39 mouse cellular contexts compared by ENCODE assay signal in genomic region chr7:102486105-102486504, GRCm38 (mm10). TPM values are rescaled to one million over a fixed set of nuclear protein-coding genes. Genes with fewer than 3 reads are reported as not detected.
DNase-seq lines count a peak whose midpoint lies in the region; ATAC-seq and TF ChIP-seq lines count a peak whose summit lies in the region.
"Had no signal": no experiment of that assay in that cellular context is flagged by ENCODE, and none has a peak within 500 bp of the region (broad histone marks: within the 10 kb centered on the region; RNA-seq: fewer than 3 reads in every experiment).

No protein-coding gene starts in this region.

- no peaks in the 10 kb centered on the region for H3K4me1 ChIP-seq in embryonic facial prominence, embryonic 13.5 days
- no peaks in the 10 kb centered on the region for H3K4me1 ChIP-seq in embryonic facial prominence, embryonic 10.5 days
- peaks cover 46% of the 10 kb centered on the region for H3K4me1 ChIP-seq in G1E (ENCODE audit: insufficient read depth, low read depth, low read length)
- H3K4me1 ChIP-seq in liver, embryonic 11.5 days (replicated peaks; ENCODE audit: control insufficient read depth, insufficient read depth, low read length), result peaks cover 12% of the 10 kb centered on the region
- peaks cover 11% of the 10 kb centered on the region for H3K4me1 ChIP-seq in liver, embryonic 16.5 days (ENCODE audit: control insufficient read depth, low read depth, low read length)
- H3K4me1 ChIP-seq: forebrain, embryonic 13.5 days; midbrain, embryonic 10.5 days; midbrain, embryonic 15.5 days; neural tube, embryonic 15.5 days had no signal

- H3K27ac ChIP-seq in embryonic facial prominence, embryonic 13.5 days, result no peak overlapping the region
- no peak overlapping the region for H3K27ac ChIP-seq in embryonic facial prominence, embryonic 10.5 days (replicated peaks)
- H3K27ac ChIP-seq in liver, embryonic 11.5 days (ENCODE audit: low read depth, low read length), result no peak overlapping the region
- H3K27ac ChIP-seq in liver, embryonic 16.5 days (ENCODE audit: low read length), result no peak overlapping the region
- H3K27ac ChIP-seq: forebrain, embryonic 13.5 days; hindbrain, embryonic 14.5 days; midbrain, embryonic 10.5 days; midbrain, embryonic 15.5 days; neural tube, embryonic 15.5 days had no signal

- 0 out of 2 replicates have a peak, but pooled peaks have one; percentile 43 for ATAC-seq in embryonic facial prominence, embryonic 13.5 days (ENCODE audit: insufficient number of reproducible peaks, insufficient read depth, low FRiP score, low TSS enrichment, low read depth)
- ATAC-seq in G1E (ENCODE audit: extremely low read depth, insufficient number of reproducible peaks, low FRiP score, poor library complexity, severe bottlenecking), result peak; percentile 54
- ATAC-seq in liver, embryonic 11.5 days (replicated peaks; ENCODE audit: low FRiP score), result peak; percentile 84
- peak; percentile 70 for ATAC-seq in liver, embryonic 16.5 days (ENCODE audit: low read depth)
- ATAC-seq: forebrain, embryonic 13.5 days; midbrain, embryonic 15.5 days had no signal

- DNase-seq in embryonic facial prominence, embryonic 10.5 days (ENCODE audit: low spot score), result no peak
- no peak for DNase-seq in G1E (ENCODE audit: low spot score)
- no peak for DNase-seq in liver, embryonic 11.5 days (ENCODE audit: low spot score)
- no peak for DNase-seq in urinary bladder, postnatal 25 days (ENCODE audit: low spot score)
- no peak for DNase-seq in left cerebral cortex, postnatal 14 days (ENCODE audit: low spot score in 2 of 2)
- DNase-seq in gastrocnemius, postnatal 25 days, result no peak
- DNase-seq: adrenal gland, postnatal 14 days; cerebellum, adult 11-12 months; cerebellum, postnatal 10 days; gastrocnemius, postnatal 14 days; heart, adult 18-20 months; heart, postnatal 4 days; kidney, adult 11 months; kidney, postnatal 14 days; lung, postnatal 36 days; retina, postnatal 1 day; right cerebral cortex, postnatal 14 days; thymus, postnatal 14 days had no signal

- no peak for TF ChIP-seq CTCF in G1E (IDR thresholded peaks at IDR 0.05; ENCODE audit: low read depth, low read length)

- no peaks in the 10 kb centered on the region for H3K36me3 ChIP-seq in embryonic facial prominence, embryonic 13.5 days
- H3K36me3 ChIP-seq in embryonic facial prominence, embryonic 10.5 days (replicated peaks), result no peaks in the 10 kb centered on the region
- H3K36me3 ChIP-seq in G1E (replicated peaks), result no peaks in the 10 kb centered on the region
- H3K36me3 ChIP-seq in liver, embryonic 11.5 days (ENCODE audit: control insufficient read depth, insufficient read depth, low read length), result no peaks in the 10 kb centered on the region
- no peaks in the 10 kb centered on the region for H3K36me3 ChIP-seq in liver, embryonic 16.5 days (ENCODE audit: control insufficient read depth, insufficient read depth)
- H3K36me3 ChIP-seq: heart, embryonic 12.5 days; midbrain, embryonic 10.5 days; midbrain, embryonic 15.5 days; neural tube, embryonic 15.5 days had no signal

- H3K27me3 ChIP-seq in embryonic facial prominence, embryonic 13.5 days, result no peaks in the 10 kb centered on the region
- no peaks in the 10 kb centered on the region for H3K27me3 ChIP-seq in embryonic facial prominence, embryonic 10.5 days (replicated peaks; ENCODE audit: low read depth, poor library complexity, severe bottlenecking)
- peaks cover 14% of the 10 kb centered on the region for H3K27me3 ChIP-seq in G1E (ENCODE audit: insufficient read depth, low read length)
- H3K27me3 ChIP-seq in liver, embryonic 11.5 days (replicated peaks; ENCODE audit: control insufficient read depth, insufficient read depth, low read length), result no peaks in the 10 kb centered on the region
- H3K27me3 ChIP-seq in liver, embryonic 16.5 days (ENCODE audit: control insufficient read depth, insufficient read depth, low read depth, low read length), result no peaks in the 10 kb centered on the region
- H3K27me3 ChIP-seq: CH12.LX; forebrain, embryonic 13.5 days; heart, embryonic 12.5 days; midbrain, embryonic 15.5 days; neural tube, embryonic 15.5 days had no signal

- no peak overlapping the region for H3K9ac ChIP-seq in embryonic facial prominence, embryonic 13.5 days
- no peak overlapping the region for H3K9ac ChIP-seq in liver, embryonic 11.5 days (ENCODE audit: low read depth, low read length)
- no peak overlapping the region for H3K9ac ChIP-seq in liver, embryonic 16.5 days (ENCODE audit: low read depth, low read length)
- H3K9ac ChIP-seq: forebrain, embryonic 13.5 days; heart, embryonic 12.5 days; hindbrain, embryonic 14.5 days; midbrain, embryonic 15.5 days; neural tube, embryonic 15.5 days had no signal

- no peaks in the 10 kb centered on the region for H3K9me3 ChIP-seq in embryonic facial prominence, embryonic 13.5 days
- no peaks in the 10 kb centered on the region for H3K9me3 ChIP-seq in embryonic facial prominence, embryonic 10.5 days
- no peaks in the 10 kb centered on the region for H3K9me3 ChIP-seq in G1E (replicated peaks)
- no peaks in the 10 kb centered on the region for H3K9me3 ChIP-seq in liver, embryonic 11.5 days (ENCODE audit: control insufficient read depth, low read length)
- no peaks in the 10 kb centered on the region for H3K9me3 ChIP-seq in liver, embryonic 16.5 days (replicated peaks; ENCODE audit: control insufficient read depth, low read length)
- H3K9me3 ChIP-seq: forebrain, embryonic 13.5 days; heart, embryonic 12.5 days; midbrain, embryonic 10.5 days; midbrain, embryonic 15.5 days; neural tube, embryonic 15.5 days had no signal

- H3K4me3 ChIP-seq in embryonic facial prominence, embryonic 13.5 days, result no peak overlapping the region
- no peak overlapping the region for H3K4me3 ChIP-seq in embryonic facial prominence, embryonic 10.5 days
- H3K4me3 ChIP-seq in G1E (ENCODE audit: low read depth, low read length), result no peak overlapping the region; the same call in 1 of the 2 replicates
- H3K4me3 ChIP-seq in liver, embryonic 11.5 days (ENCODE audit: low read depth, low read length), result no peak overlapping the region
- no peak overlapping the region for H3K4me3 ChIP-seq in liver, embryonic 16.5 days (ENCODE audit: low read depth, low read length)
- H3K4me3 ChIP-seq: forebrain, embryonic 13.5 days; heart, embryonic 12.5 days; midbrain, embryonic 10.5 days; midbrain, embryonic 15.5 days; neural tube, embryonic 15.5 days had no signal

- WGBS in embryonic facial prominence, embryonic 13.5 days, result 72% methylated on average over 1 of the region's 1 CpGs
- WGBS in embryonic facial prominence, embryonic 10.5 days, result 74% methylated on average over 1 of the region's 1 CpGs
- WGBS in liver, embryonic 11.5 days, result 24% methylated on average over 1 of the region's 1 CpGs
- 12% methylated on average over 1 of the region's 1 CpGs for WGBS in liver, embryonic 16.5 days (ENCODE audit: insufficient replicate concordance)

- intact Hi-C loops in left cerebral cortex, postnatal 14 days (cut with DNase I), result no loop called here

- H3K4me2 ChIP-seq in embryonic facial prominence, embryonic 13.5 days, result no peak overlapping the region
- no peak overlapping the region; the same call in 1 of the 2 replicates for H3K4me2 ChIP-seq in liver, embryonic 11.5 days
- no peak overlapping the region for H3K4me2 ChIP-seq in liver, embryonic 16.5 days (ENCODE audit: low read depth, low read length)
- H3K4me2 ChIP-seq: forebrain, embryonic 13.5 days; heart, embryonic 12.5 days; hindbrain, embryonic 14.5 days; midbrain, embryonic 15.5 days; neural tube, embryonic 15.5 days had no signal

RNA-seq across cellular contexts. Expression of gene Olfr544, which starts 2.0 kb away (rescaled TPM):
- polyA plus RNA-seq in embryonic facial prominence, embryonic 13.5 days (2015; fragmentation: Nextera tagmentation; extraction: Ambion mirVana), result 0.10 and 0.20 TPM in 2 replicates
- 0.10 and 0.13 TPM in 2 replicates for polyA plus RNA-seq in embryonic facial prominence, embryonic 10.5 days (2016; fragmentation: Nextera tagmentation; extraction: Ambion mirVana)
- total RNA-seq in G1E (2014; fragmentation: Nextera tagmentation) (not detected in 2 replicates), G1E (2017) (0.12 TPM in 1 of 2 replicates, not detected in the other)
- polyA plus RNA-seq in G1E (2012), result not detected in 2 replicates
- polyA plus RNA-seq in liver, embryonic 11.5 days (2014; fragmentation: Nextera tagmentation; extraction: Ambion mirVana), result 0.05 and 0.12 TPM in 2 replicates
- polyA plus RNA-seq in liver, embryonic 16.5 days (2015; fragmentation: Nextera tagmentation; extraction: Ambion mirVana), result 0.05 and 0.08 TPM in 2 replicates
- total RNA-seq in left cerebral cortex, postnatal 14 days (2021), result not detected
- total RNA-seq in gastrocnemius, postnatal 25 days (2021), result not detected
- total RNA-seq: adrenal gland, postnatal 14 days; CH12.LX; ES-E14; gastrocnemius, postnatal 14 days; heart, adult 18-20 months; heart, postnatal 4 days; layer of hippocampus, adult 18-20 months; layer of hippocampus, postnatal 25 days; liver, adult 2 months had no signal
- polyA plus RNA-seq: cortical plate, adult 2 months; heart, postnatal 0 days; kidney, embryonic 14.5 days; liver, adult 2 months; small intestine, adult 2 months; stomach, embryonic 14.5 days had no signal

RNA-seq across cellular contexts. Expression of gene Olfr543, which starts 4.6 kb away (rescaled TPM):
- 0.32 and 0.36 TPM in 2 replicates for polyA plus RNA-seq in embryonic facial prominence, embryonic 13.5 days (2015; fragmentation: Nextera tagmentation; extraction: Ambion mirVana)
- polyA plus RNA-seq in embryonic facial prominence, embryonic 10.5 days (2016; fragmentation: Nextera tagmentation; extraction: Ambion mirVana), result 0.55 and 0.58 TPM in 2 replicates
- total RNA-seq in G1E (2014; fragmentation: Nextera tagmentation), result not detected in 2 replicates
- 0.27 TPM in 1 of 2 replicates, not detected in the other for total RNA-seq in G1E (2017)
- not detected in 2 replicates for polyA plus RNA-seq in G1E (2012)
- polyA plus RNA-seq in liver, embryonic 11.5 days (2014; fragmentation: Nextera tagmentation; extraction: Ambion mirVana), result 0.40 and 0.47 TPM in 2 replicates
- 0.30 and 0.43 TPM in 2 replicates for polyA plus RNA-seq in liver, embryonic 16.5 days (2015; fragmentation: Nextera tagmentation; extraction: Ambion mirVana)
- not detected for total RNA-seq in left cerebral cortex, postnatal 14 days (2021)
- total RNA-seq in gastrocnemius, postnatal 25 days (2021), result not detected
- total RNA-seq: adrenal gland, postnatal 14 days; CH12.LX; gastrocnemius, postnatal 14 days; heart, adult 18-20 months; heart, postnatal 4 days; layer of hippocampus, adult 18-20 months; layer of hippocampus, postnatal 25 days; liver, adult 2 months had no signal
- polyA plus RNA-seq: cortical plate, adult 2 months; heart, postnatal 0 days; liver, adult 2 months; small intestine, adult 2 months had no signal

RNA-seq across cellular contexts. Expression of gene Olfr545, which starts 13.3 kb away (rescaled TPM):
- 0.18 TPM in 1 of 2 replicates, not detected in the other for polyA plus RNA-seq in embryonic facial prominence, embryonic 13.5 days (2015; fragmentation: Nextera tagmentation; extraction: Ambion mirVana)
- polyA plus RNA-seq in embryonic facial prominence, embryonic 10.5 days (2016; fragmentation: Nextera tagmentation; extraction: Ambion mirVana), result 0.05 and 0.24 TPM in 2 replicates
- total RNA-seq in G1E (2014; fragmentation: Nextera tagmentation) (not detected in 2 replicates), G1E (2017) (0.05 TPM in 1 of 2 replicates, not detected in the other)
- polyA plus RNA-seq in G1E (2012), result not detected in 2 replicates
- polyA plus RNA-seq in liver, embryonic 11.5 days (2014; fragmentation: Nextera tagmentation; extraction: Ambion mirVana), result 0.04 and 0.10 TPM in 2 replicates
- not detected in 2 replicates for polyA plus RNA-seq in liver, embryonic 16.5 days (2015; fragmentation: Nextera tagmentation; extraction: Ambion mirVana)
- total RNA-seq in left cerebral cortex, postnatal 14 days (2021), result not detected
- not detected for total RNA-seq in gastrocnemius, postnatal 25 days (2021)
- total RNA-seq: adrenal gland, postnatal 14 days; CH12.LX; ES-E14; gastrocnemius, postnatal 14 days; heart, adult 18-20 months; heart, postnatal 4 days; layer of hippocampus, adult 18-20 months; layer of hippocampus, postnatal 25 days; liver, adult 2 months had no signal
- polyA plus RNA-seq: C2C12; cortical plate, adult 2 months; heart, embryonic 12.5 days; heart, postnatal 0 days; kidney, embryonic 14.5 days; liver, adult 2 months; lung, embryonic 16.5 days; small intestine, adult 2 months had no signal

RNA-seq across cellular contexts. Expression of gene Rrm1, which starts 44.6 kb away (rescaled TPM):
- 148 and 154 TPM in 2 replicates for polyA plus RNA-seq in embryonic facial prominence, embryonic 13.5 days (2015; fragmentation: Nextera tagmentation; extraction: Ambion mirVana)
- 267 and 280 TPM in 2 replicates for polyA plus RNA-seq in embryonic facial prominence, embryonic 10.5 days (2016; fragmentation: Nextera tagmentation; extraction: Ambion mirVana)
- total RNA-seq in G1E (2014; fragmentation: Nextera tagmentation) (264 and 285 TPM in 2 replicates), G1E (2017) (524 and 591 TPM in 2 replicates)
- polyA plus RNA-seq in G1E (2012), result 64.3 and 131 TPM in 2 replicates
- 284 and 324 TPM in 2 replicates for polyA plus RNA-seq in liver, embryonic 11.5 days (2014; fragmentation: Nextera tagmentation; extraction: Ambion mirVana)
- 153 and 174 TPM in 2 replicates for polyA plus RNA-seq in liver, embryonic 16.5 days (2015; fragmentation: Nextera tagmentation; extraction: Ambion mirVana)
- total RNA-seq in left cerebral cortex, postnatal 14 days (2021), result 10 to 100 TPM; 11.4 TPM
- 10 to 100 TPM; 12.1 to 12.6 TPM for total RNA-seq in gastrocnemius, postnatal 25 days (2021)

RNA-seq across cellular contexts. Expression of gene Olfr547, which starts 48.4 kb away (rescaled TPM):
- not detected in 2 replicates for polyA plus RNA-seq in embryonic facial prominence, embryonic 13.5 days (2015; fragmentation: Nextera tagmentation; extraction: Ambion mirVana)
- not detected in 2 replicates for polyA plus RNA-seq in embryonic facial prominence, embryonic 10.5 days (2016; fragmentation: Nextera tagmentation; extraction: Ambion mirVana)
- not detected in 2 replicates for total RNA-seq in G1E (2014; fragmentation: Nextera tagmentation)
- not detected in 2 replicates for total RNA-seq in G1E (2017)
- polyA plus RNA-seq in G1E (2012), result not detected in 2 replicates
- polyA plus RNA-seq in liver, embryonic 11.5 days (2014; fragmentation: Nextera tagmentation; extraction: Ambion mirVana), result not detected in 2 replicates
- not detected in 2 replicates for polyA plus RNA-seq in liver, embryonic 16.5 days (2015; fragmentation: Nextera tagmentation; extraction: Ambion mirVana)
- not detected for total RNA-seq in left cerebral cortex, postnatal 14 days (2021)
- total RNA-seq in gastrocnemius, postnatal 25 days (2021), result not detected
- total RNA-seq: adrenal gland, postnatal 14 days; CH12.LX; ES-E14; gastrocnemius, postnatal 14 days; heart, adult 18-20 months; heart, postnatal 4 days; layer of hippocampus, adult 18-20 months; layer of hippocampus, postnatal 25 days; liver, adult 2 months had no signal
- polyA plus RNA-seq: C2C12; cortical plate, adult 2 months; forebrain, embryonic 13.5 days; heart, embryonic 12.5 days; heart, postnatal 0 days; hindbrain, embryonic 14.5 days; kidney, embryonic 14.5 days; limb, embryonic 11.5 days; liver, adult 2 months; lung, embryonic 16.5 days; midbrain, embryonic 10.5 days; midbrain, embryonic 15.5 days; neural tube, embryonic 15.5 days; small intestine, adult 2 months; stomach, embryonic 14.5 days had no signal
